Mouse (Mus musculus): ENCODE measurements around the gene Zfyve19. TPM values are rescaled to one million over a fixed set of nuclear protein-coding genes. Genes with fewer than 3 reads are reported as not detected.

The Zfyve19 gene
- 14.0 and 16.3 TPM in 2 replicates for polyA plus RNA-seq (2012; rRNA removed)

DNA sequence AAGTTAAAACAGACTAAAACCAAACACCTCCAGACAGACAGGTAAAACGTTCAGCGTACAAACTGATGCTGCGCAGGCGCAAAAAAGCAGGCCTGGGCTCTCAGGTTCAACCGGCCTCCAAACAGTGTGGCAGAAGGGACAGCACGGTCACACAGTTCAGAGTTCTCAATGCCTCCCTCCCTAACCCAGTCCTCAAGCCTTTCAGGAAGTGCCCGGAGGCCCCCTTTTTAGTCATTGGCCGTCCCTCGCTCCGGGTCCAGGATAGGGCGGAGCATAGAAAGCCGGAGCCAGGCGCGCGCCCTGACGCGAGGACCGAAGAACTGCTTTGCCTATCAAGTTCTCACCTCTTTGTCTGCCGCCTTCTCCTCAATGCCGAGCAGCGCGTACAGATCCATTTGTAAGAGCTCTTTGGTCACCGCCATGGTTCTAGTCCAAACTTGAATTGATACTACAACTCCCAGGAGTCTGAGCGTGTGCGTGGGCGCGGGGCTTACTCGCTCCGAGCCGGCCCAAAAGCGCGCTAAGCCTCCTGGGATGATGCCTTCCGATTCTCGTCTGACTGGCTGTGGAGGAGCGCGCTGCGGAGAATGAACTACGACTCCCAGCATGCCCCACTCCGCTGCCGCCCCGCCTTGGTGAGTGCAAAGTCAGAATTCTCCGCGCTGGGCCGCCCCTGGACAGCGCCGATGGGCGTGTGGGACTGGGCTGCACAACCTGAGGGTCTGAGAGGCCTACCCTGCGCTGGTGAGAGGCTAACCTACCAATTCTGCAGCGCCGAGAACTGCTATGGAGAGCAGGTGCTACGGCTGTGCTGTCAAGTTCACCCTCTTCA lies at the start of gene Zfyve19, which contains the start of gene Dnajc17:
Gene Zfyve19, plus strand, starts transcription at position 274 of the 832 bp plus-strand sequence.
Gene Dnajc17, minus strand, starts transcription at position 452 of the 832 bp plus-strand sequence.

GRCm38 (mm10) chr2:119166901-119167865 lies 41.2 kb upstream of the Zfyve19 start, which contains the start of gene Gchfr:
Gene Gchfr (plus strand): TSS chr2:119167773.

DNA sequence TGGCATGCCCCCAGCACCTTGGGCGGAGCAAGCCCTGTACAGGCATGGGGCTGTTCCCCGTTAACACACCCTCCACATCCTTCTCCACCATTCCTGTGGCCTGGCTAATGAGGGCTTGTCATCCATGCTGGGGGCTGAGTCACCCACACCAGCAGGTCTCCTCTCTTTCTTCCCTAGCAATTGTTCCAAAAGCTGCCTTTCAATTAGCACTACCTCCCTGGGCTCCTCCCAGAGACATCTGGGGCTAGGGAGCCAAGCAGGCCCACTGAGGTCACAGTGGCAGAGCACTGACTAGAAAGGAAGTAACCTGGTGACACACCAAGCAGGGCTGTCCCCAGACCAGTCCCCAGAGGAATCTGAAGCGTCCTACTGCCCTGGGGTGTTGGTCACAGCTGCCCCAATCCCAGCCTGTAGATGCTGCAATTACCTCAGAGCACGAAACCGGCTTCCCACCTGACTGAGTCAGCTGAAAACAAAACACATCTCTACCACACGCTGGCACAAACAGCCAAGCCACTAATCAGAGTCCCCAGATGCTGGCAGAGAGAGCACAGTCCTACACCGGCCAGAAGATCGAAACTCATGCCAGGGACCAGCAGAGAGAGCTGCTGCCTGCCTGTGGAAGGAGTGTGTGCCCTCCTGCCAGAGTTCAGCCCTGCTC lies 34.3 kb upstream of the Zfyve19 start, which contains the start of gene Gm14137:
Gene Gm14137, plus strand, starts transcription at position 519 of the 661 bp plus-strand sequence.

GRCm38 (mm10) chr2:119229775-119230704 lies 21.6 kb downstream of the Zfyve19 start, which contains the start of gene Ppp1r14d:
Gene Ppp1r14d (minus strand): TSS chr2:119229906.

DNA sequence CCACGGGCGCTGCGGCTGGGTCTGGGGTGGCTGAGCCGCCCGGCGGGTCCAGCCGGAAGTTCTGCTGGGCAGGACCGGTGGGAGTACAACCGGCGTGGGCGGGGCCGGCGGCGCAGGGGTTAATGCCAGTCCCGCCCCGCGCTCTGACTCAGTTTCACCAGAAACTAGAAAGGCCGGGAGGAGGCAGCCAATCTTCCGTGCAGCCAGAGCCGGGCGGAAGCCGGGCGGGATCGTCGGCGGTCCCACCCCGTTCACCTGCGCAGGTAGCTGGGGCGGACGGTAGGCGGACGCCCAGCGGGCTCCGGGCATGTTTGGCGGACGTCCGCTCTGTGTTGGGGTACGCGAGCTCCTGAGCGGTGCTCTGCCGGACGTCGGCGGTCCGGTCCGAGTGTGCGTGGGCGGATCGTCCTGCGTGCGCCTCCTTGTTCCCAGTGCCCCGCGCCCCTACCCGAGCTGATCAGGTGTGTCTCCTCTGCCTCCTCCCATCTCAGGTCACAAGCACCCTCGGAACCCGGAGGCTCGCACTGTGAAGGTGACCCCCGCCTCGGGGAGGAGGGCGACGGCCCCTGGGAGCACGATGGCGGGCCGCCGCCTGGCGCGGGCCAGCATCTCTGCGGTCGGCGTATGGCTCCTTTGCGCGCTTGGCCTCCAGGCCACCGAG lies 28.9 kb downstream of the Zfyve19 start, which contains the start of gene Spint1:
Gene Spint1, plus strand, starts transcription at position 153 of the 661 bp plus-strand sequence.

Other genes starting within 250 kb of the Zfyve19 start
- 6.7 and 7.8 TPM in 2 replicates for gene Ccdc32, start 179.2 kb upstream of the Zfyve19 start, polyA plus RNA-seq (2012; rRNA removed)
- 3.6 and 4.3 TPM in 2 replicates for gene Rpusd2, start 173.8 kb upstream of the Zfyve19 start, polyA plus RNA-seq (2012; rRNA removed)
- 7.4 and 8.3 TPM in 2 replicates for gene Knl1, start 161.5 kb upstream of the Zfyve19 start, polyA plus RNA-seq (2012; rRNA removed)
- 24.9 and 28.9 TPM in 2 replicates for gene Rad51, start 95.8 kb upstream of the Zfyve19 start, polyA plus RNA-seq (2012; rRNA removed)
- gene Rmdn3, start 51.6 kb upstream of the Zfyve19 start, polyA plus RNA-seq (2012; rRNA removed): 21.8 and 25.6 TPM in 2 replicates
- 32.2 and 36.7 TPM in 2 replicates for gene Gchfr, start 40.8 kb upstream of the Zfyve19 start, polyA plus RNA-seq (2012; rRNA removed)
- gene Gm14137, start 34.1 kb upstream of the Zfyve19 start, polyA plus RNA-seq (2012; rRNA removed): 0.01 TPM in 2 replicates
- 11.1 and 13.4 TPM in 2 replicates for gene Dnajc17, start 178 bp downstream of the Zfyve19 start, polyA plus RNA-seq (2012; rRNA removed)
- not detected in 2 replicates for gene Ppp1r14d, start 21.3 kb downstream of the Zfyve19 start, polyA plus RNA-seq (2012; rRNA removed)
- gene Spint1, start 28.7 kb downstream of the Zfyve19 start, polyA plus RNA-seq (2012; rRNA removed): 0.16 and 0.31 TPM in 2 replicates
- 0.03 and 0.06 TPM in 2 replicates for gene Rhov, start 62.7 kb downstream of the Zfyve19 start, polyA plus RNA-seq (2012; rRNA removed)
- gene Vps18, start 80.1 kb downstream of the Zfyve19 start, polyA plus RNA-seq (2012; rRNA removed): 3.2 and 3.7 TPM in 2 replicates
- gene Dll4, start 117.2 kb downstream of the Zfyve19 start, polyA plus RNA-seq (2012; rRNA removed): 1.2 and 1.3 TPM in 2 replicates
- 0.98 and 2.0 TPM in 2 replicates for gene Chac1, start 142.6 kb downstream of the Zfyve19 start, polyA plus RNA-seq (2012; rRNA removed)

All from liver, embryonic 14 days (tissue).